Mouse (Mus musculus) spleen, postnatal 10 days (tissue): ENCODE results near the gene Rbm33.

ENCODE experiments used
- DNase-seq, 2 experiments: peaks; one replicate each; pipeline ENCODE4 v3.0.0; 2021 to 2022; ENCODE audit warnings: low spot score in 2 of 2

Gene Rbm33

DNA sequence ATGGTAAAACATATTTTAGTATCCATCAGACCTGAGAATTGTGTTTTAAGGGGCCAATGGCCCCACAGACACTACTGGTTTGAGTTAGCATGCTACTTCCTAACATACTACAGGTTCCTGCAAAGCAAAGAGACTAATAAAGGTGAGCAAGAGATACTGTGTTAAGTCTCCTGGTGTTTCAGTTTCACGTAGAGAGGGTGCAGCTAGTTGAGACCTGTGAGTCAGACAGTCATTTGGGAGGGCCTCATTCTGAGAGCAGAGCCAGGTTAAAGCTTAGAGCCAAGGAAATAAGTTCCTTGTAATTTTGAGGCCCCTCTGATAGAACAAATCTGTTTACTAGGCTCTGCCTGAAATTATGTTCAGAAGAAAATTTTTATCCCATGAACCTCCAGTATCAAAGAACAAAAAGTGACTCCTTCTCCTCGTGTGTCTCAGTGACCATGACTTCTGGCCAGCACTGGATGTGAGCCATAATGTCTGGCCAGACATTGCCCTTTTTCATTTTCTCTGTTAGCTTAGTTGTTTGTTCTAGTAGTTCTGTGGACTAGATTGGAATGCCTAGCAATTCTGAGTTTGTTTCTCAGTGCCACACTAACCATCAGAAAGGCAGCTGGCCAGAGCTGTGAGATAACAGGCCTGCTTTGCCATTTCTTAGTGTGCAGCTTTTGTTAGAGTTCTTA lies 95.2 kb downstream of the Rbm33 start:
- DNase-seq = no peak

DNA sequence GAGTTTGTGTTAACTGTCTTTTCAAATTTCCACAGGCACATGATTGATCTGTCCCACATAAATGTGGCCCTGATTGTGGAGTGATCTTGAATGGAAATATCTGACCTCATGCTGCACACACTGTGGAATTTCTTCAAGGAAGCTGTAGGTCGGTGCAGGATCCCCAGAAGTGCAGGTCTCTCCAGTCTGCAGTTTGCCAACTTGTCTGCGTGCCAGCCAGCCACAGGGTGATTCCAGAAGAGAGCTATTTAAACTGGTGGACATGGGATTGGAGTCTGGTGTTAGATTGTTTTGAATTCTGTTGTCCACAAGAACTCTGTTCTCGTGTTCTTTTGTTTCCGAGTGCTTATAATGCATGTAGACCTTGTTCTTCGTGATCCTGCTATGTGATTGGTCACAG lies 96.6 kb downstream of the Rbm33 start:
- peak in 1 of 2 experiments; percentile 1 for DNase-seq

DNA sequence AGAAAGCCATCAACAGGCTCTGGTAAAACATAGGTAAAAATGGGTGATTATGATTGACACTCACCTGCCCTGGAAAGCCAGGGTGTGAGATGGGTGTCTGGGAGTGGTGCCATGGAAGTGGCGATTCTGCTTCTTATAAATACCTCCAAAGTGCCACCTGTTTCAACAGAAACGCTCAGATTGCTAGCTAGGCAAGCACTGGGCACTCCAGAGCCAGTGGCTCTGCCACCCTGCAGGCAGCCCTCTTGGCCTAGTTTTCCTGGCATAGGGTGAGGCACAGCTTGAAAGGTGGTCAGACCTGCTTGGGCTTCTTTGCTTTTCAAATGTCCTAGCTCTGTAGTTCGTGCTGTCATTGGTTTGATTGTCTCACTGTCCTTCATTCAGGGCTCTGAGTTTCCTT lies 97.2 kb downstream of the Rbm33 start:
- peak in 1 of 2 experiments; percentile 1 for DNase-seq

DNA sequence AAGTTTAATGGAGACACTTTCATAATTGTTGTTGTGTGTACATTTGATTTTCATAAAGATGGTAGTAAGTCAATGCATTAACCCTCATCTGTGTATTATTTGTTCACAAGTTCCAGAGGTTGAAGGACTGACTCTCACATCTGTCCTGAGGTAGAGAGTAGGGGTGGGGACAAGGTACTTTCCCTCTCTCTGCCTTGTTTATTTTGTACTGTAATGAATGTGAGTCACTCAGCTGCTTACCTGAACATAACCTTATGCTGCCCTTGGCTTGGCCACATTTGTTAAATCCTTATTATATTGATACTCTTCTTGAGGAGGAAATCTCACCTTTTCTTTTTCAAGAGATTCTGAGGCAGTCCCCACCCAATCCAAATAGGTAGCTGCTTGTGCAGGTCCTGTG lies 99.1 kb downstream of the Rbm33 start:
- no peak for DNase-seq

DNA sequence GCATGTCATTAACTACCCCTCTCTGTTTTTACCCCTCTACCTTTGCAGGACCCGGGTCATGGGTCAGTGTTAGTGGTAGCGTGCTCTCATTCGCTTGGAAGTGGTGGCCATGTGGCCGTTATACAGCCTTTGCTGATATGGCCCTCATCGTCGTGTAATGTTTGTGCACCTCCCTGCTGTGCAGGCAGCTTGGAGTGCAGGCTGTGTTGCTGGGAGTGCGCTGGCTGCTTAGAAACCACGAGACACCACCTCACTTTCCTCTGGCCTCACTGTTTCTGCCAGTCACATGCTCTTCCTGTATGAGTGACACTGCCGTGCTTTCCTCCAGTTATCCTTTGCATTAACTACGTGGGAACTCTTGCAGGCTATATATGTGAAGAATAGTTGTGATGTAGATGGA lies 101.8 kb downstream of the Rbm33 start:
- DNase-seq = no peak

DNA sequence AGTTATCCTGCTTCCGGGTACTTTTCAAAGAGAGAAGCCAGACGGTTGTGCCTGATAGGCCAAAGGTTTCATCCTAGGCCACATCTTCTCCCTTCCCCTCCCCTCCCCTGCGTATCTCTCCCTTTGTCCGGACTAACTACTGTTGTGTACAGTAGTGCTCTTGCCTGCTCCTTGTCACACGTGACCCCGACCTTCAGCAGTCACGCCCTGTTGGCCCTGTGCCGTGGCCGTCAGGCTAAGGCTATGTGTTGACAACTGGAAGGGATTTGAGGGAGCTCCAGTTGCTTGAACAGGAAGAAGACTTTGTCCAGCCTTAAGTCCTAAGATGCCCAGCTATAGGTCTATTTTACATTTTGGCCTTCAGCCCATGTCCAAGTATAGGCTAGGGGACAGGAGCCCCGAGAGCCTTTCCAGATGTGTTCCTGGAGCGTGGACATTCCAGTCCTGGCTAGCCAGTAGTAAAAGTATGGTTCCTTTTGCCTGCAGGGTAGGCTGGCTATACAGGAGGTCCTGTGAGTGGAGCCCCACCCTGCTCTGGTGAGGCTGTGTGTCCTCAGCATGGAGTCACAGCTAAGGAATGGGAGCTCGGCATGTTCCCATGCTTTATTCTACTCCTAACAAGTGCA lies 102.8 kb downstream of the Rbm33 start:
- DNase-seq = peak in 1 of 2 experiments; percentile 1

DNA sequence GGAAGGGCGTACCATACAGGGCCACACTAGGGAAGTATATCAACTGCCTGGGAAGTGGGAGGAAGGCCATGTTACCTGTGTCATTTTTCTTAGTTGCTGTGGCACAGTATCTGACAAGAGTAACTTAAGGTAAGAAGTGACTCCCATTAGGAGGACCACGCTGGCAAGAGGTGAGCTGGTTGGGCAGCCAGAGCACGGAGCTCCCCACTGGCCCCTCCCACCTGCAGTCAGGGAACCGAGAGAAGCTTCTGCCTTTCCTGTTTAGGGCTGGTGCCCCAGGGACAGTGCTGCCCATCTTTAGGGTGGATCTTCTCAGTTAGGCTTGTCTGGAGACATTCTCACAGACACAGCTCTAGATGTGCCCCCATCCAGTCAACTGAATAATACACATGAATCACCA lies 106.9 kb downstream of the Rbm33 start:
- no peak for DNase-seq

DNA sequence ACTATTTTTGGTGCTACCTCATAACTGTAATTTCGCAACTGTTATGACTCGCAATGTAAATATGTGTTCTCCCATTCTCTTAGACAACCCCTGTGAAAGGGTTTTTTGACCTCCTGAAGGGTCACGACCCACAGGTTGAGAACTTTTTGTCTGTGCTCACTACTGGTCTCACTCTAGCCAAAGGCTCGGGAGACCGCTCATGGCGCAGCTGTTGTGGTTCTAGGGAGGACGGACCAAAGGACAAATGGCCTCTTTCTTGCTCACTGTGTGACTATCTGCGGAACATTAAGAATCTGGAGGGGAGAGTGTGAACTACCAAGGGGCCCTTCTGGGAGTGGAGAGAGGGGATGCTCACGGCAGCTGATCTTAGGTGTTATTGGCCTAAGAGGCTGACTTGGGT lies 109.0 kb downstream of the Rbm33 start:
- DNase-seq = no peak

DNA sequence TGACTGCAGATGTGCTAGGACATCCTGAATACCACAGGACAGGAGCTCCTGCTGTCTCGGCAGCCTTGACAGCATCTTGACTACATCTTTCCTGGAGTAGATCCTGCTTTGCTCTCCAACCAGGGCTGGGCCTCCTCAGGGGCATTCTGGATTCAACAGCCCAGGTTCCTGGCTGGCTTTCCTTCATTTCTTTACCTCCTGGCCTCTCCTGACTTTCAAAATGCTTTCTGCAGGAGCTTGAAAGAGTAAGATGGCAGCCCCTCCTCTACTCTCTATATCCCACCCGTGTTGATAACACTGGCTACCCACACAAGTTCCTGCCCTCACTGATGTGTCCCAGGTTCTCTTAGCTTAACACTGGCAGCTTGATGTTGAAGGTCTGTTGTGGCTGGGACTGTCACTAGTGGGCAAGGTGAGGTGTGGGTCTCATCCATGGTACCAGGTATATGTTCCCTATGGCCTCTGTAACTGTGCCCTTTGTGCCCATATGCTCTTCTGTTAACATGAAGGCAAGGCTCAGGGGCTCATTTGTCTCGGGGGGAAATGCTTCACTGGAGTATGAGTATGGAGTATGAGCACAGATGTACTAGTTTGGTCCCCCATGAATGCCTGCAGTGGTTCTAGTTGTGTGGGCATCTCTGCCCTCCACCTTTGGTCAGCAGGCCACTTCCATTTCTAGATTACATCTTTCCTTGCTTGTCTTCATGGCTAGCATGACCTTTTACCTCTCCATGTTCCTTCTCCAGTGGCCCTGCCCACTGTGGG lies 133.4 kb downstream of the Rbm33 start:
- peak in 1 of 2 experiments; percentile 6 for DNase-seq

DNA sequence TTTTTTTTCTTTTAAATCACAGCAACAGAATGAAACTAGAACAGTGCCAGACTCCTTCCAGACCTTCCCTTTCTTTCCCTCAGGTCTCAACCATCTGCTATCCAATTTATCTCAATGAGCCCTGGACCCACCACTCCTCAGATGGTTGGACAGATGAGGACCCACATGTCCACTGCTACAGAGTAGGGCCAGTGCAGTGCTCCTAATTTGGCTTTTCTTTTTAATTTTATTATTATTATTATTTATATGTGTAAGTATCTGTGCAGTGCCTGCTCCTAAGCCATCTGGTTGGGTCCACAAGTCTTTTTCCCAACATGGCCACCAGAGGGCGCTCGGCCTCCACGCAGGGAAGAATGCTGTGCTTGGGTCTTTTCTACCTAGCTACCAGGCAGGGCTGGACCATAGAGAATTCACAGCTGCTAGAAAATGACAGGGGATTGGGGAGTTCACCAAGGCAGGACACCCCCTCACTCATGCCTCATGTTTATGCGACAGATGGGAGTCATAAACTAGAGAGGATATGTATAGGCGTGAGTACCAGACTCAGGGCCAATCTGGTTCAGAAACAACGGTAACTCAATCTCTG lies 134.2 kb downstream of the Rbm33 start:
- DNase-seq = peak; percentile 59 to 81

DNA sequence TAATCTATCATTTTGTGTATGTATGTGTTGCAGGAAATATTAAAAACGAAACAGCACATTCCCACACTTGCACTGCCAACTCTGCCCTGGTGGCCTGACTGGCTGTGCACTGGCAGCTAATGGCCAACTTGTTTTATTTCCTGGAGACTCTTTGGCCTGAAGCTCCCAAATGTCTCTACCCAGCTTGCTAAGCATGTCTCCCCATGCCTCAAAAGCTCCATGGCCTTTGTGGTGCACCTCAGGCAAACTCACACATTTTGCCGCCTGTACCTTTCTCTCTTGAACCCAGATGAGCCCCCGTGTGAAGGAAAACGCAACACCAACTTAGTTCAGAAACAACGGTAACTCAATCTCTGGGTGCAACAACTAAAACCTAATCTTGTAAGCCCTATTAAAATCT lies 136.2 kb downstream of the Rbm33 start:
- DNase-seq = peak in 1 of 2 experiments; percentile 6

DNA sequence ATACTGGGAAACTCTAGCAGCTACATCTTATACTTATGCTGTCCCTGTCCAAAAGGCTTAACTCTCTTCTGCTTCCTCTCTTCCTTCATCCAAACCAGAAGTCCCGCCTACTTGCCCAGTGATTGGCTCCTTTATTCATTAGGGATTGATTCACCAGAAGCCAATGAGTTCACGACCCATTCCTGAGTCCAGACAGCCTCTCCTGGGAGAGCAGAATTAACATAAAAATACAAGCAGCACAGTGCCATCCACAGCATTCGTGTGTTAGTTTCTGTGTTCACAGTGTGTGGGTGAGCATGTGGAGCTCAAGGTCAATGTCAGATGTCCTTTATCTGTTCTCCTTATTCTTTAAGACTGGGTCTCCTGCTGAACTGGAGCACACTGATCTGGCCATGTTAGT lies 136.6 kb downstream of the Rbm33 start:
- DNase-seq = no peak

DNA sequence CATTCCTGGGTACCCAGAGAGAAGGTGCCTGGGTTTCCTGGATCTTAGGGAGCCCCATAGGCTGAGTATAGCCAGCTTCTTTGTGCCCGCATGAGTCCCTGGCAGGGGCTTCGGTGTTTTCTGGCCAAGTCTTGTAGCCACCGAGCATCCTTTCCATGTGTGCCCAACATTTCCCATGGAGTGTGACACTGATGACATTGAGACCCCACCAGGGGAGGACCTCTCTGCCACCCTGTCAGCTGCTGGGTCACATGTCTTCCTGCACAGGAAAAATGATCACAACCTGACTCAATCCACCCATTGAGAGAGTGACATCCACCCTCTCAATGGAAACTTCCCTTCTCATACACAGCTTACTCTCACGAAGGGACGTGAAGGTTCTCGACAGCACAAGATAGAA lies 137.6 kb downstream of the Rbm33 start:
- peak in 1 of 2 experiments; percentile 6 for DNase-seq

DNA sequence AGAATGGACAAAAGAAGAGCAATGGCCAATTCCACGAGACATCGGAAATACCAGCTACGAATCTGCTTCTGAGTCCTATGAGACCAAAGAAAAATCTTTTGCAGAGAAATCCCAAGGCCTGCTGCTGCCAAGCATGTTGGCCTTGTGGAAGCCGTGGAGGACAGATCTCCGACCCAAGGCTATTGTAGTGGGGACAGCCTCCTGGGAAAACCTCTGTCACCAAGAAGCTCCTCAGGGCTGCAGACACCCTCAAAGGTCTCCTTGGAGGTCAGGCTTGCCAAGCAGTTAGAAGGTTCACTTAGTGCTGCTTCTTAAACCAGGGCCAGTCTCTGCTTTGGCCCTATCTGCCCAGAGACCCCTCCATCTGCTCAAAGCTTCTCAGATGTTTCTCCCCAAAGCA lies 138.8 kb downstream of the Rbm33 start:
- DNase-seq = peak in 1 of 2 experiments; percentile 5

DNA sequence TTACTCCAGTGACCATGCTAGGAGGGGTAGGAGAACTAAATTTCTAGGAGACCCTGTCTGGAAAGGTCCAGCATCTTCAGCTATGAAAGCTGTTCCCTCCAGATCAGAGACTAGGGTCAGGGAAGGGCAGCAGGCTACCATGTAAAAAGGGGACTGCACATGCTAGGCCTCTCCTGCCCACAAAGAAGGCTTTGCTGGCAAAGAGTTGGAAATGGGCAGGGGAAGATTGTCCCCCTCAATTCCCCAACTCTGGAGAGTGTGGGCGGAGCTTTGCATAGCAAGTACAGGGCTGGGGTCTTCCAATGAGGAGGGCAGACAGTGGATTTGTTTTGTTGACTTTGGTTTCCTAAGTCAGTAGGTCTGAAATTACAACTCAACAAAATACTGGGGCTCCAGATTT lies 139.4 kb downstream of the Rbm33 start:
- DNase-seq = peak in 1 of 2 experiments; percentile 2

DNA sequence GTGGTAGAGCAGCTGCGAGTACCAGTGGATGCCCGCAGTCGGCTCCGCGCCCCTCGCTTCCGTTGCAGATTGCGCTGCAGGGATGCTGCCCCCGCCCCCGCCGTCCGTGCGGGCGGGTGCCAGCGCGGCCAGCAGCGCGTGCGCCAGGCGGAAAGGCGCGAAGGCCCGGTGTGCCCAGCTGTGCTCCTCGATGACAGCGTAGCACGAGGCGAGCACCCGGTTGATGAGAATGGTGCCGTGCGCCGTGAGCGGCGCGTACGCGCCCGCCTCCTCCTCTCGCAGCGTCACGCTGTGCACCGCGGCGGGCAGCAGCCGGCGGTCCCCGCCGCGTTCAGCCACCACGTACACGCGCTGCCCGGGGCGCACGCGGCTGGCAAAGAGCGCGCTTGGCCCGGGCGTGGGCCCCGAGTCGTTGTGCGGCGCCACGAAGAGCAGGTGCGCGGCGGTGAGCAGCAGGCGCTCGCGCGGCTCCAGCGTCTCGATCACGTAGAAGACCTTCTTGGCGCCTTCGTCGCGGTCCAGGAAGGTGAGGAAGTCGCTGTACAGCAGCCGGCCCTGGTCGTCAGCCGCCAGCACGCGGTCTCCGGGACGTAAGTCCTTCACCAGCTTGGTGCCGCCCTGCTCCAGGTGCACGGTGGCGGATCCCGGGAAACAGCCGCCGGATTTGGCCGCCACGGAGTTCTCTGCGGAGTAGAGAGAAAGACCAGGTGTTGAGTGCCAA lies 141.2 kb downstream of the Rbm33 start:
- peak in 1 of 2 experiments; percentile 12 for DNase-seq

DNA sequence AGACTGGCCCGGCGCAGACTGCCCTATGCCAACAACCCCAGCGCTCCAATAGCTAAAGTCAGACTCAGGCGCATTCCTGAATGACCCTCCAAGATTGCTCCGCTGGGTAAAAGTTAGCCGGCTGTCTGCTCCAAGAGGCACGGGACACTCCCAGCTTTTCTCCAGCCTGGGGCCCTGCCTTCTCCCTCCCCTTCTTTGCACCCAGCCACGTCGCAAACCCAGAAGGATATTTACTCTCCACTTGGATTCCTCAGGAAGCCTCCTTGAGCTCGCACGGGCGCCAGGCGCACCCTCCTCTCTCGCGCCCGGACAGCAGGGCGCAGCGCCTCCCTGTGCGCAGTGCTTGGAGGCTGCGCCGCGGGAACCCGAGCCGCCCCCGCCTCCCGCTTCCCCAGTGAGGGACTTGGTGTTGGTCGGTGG lies 141.9 kb downstream of the Rbm33 start:
- no peak for DNase-seq

DNA sequence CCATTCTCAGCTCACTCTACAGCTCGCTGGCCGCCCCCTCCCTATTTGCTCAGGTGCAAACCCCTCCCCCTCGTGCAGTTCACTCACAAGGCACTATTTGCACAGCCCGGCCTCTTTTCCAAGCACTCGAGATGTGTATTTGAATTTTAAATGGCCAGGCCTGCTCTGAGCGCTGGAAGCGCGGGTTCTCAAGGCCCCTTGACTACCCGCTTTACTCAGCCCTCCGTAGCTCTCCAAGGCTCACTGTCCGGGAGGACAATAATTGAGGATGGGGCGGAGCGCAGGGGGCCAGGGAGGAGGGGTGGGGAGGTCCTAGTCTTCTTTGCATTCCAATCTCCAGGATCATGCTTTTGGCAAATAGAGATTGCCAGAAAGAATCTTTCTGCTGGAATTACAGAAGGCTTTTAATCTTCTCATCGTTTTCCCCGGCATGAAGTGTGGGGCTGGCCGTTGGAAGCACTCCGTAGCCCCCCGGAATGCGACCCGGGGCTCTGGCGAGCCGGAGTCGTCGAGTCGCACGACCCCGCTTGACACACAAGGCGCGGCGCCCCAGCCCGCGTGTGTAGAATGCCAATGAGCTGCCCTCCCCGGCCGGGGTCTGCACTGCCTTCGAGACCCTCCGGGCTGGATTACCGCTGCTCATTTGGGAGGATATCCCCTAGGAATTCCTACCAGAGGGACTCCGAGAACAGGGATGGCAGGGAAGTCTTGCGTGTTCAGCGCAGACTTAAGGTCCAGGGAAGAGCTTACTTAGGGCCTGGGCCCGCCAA lies 142.7 kb downstream of the Rbm33 start:
- DNase-seq = no peak

DNA sequence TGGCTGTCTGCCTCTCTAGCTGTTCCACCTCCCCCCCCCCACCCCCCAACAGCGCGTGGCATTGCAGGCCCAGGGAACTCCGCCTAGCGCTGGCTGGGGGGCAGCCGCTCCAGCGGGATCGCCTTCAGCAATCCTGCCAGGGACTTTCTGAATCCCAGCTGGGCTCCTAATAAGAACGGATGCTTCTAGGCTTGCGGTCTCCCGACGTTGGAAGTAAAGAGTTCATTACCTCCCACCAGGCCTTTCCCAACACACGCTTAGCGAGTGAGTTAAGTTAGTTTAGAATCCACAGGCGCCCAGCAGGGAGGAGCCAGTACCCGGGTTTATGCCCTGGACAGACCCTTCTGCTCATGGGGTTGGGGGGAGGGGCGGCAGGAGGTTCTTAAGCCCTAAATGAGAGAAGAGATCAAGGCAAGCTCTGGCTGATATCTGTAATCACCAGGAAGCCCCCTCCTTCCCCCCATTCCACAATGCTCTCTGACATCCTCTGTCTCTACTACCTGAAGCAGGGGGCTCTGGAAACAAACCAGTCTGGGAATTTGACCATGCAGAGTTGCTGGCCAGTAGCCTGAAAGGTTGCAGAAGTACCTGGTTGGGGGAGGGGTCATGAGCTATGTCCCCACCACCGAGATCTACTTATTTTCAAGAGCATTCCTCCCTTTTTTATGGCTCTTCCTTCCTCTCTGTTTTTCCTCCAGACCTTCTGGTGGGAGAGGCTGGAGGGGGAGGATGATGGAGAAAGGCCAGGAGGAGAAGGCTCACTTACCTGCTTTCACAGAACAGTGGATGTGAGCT lies 143.8 kb downstream of the Rbm33 start:
- DNase-seq = no peak

DNA sequence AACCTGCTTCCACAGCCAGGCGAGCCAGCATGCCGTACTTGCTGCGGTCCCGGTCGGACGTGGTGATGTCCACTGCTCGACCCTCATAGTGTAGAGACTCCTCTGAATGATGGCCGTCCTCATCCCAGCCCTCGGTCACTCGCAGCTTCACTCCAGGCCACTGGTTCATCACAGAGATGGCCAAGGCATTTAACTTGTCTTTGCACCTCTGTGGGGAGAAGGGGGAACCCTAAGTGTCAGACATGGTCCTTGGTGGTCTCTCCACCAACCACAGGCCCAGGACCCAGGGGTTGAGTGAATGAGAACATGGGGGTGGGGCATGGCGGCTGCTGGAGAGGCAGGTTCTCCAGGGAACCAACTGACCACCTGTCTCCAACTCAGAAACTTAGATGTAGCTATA lies 144.5 kb downstream of the Rbm33 start:
- DNase-seq = no peak
